Mouse (Mus musculus): ENCODE results near the gene Afg3l1.

DNA sequence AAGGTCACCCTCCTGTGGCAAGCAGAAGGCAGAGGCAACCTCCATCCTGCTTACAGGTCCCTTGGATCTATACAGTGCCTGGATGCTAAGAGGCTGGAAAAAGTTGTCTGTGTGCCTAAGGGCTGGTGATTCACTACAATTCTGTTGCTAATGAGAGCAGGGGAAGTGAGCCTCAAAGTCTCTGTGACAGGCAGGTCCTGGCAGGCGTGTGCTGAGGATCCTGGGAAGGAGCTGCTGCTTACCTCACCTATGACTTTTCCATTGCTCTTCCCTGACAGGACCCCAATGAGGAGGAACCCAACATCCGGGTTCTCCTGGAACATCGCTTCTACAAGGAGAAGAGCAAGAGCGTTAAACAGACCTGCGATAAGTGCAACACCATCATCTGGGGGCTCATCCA, 23.8 kb upstream of the Afg3l1 start:
- no peak for TF ChIP-seq POLR2A (IDR thresholded peaks at IDR 0.05; ENCODE audit: insufficient read depth, low read depth, low read length)
- no peak for TF ChIP-seq CTCF (IDR thresholded peaks at IDR 0.05; ENCODE audit: insufficient read depth, low read depth, low read length)
